Mouse (Mus musculus) lung, postnatal 10 days (tissue): ENCODE results near the gene Rwdd1.
"Not testable (repeated sequence)": the region's sequence is repeated elsewhere in the genome, so short reads cannot be mapped to it uniquely, and the experiment has no call there.

ENCODE experiments used
- DNase-seq: peaks from one replicate; pipeline ENCODE4 v3.0.0; 2021

Rwdd1 gene

DNA sequence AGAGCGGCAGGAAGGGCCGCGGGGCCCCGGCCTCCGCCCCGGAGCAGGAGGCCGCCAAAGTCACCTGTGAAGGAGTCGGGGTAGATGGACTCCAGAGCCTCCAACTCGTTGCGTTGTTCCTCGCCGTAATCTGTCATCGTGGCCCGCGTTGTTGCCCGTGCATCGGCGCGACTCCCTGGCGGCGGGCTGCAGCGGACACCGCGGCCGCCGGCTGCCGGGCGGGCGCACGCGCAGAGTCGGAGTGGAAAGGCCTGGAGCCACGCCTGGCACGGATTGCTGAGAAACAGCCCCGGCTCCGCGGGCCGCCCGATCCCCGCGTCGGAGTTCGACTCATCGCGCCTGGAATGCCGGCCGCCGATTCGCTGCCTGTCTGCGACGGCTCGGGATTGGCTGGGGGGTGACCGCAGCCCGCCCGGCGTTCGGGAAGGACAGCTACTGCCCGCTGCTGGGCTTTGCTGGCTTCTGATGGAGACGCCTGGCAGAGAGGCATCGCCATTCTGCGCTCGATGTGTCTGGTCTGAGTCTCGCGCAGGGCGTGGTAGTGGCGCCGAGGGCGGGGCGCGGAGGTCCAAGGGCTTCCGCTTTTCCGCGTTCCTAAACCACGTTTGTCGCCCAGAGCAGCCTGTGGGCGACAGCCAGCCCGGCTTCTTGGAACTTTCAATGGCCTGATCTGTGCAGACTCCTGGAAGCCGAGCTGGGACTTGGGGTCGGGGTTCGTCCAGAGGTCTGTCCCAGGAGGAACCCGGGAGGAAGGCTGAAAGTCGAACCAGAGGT is at the start of gene Rwdd1:
Rwdd1 (minus strand) TSS at position 323 of the 774 bp plus-strand sequence.
- peak; percentile 99 for DNase-seq

DNA sequence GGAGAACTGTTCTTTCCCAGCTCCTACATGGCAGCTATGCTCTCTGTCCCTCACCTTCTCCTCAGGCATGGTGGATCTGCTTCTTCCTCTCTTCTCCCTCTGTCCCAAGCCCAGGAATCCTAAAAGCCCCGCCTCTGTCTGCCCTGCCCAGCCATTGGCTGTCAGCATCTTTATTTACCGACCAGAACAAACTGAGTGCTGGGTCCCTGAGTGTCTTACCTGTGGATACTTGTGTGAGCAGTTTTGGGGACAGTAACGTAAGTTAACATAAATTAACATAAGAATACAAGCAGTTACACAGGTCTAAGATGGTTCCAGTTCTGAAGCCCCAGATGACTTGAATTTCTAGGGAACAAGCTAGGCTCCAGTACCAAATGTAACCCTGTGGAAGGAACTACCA is 47.2 kb upstream of the Rwdd1 start:
- DNase-seq: no peak

DNA sequence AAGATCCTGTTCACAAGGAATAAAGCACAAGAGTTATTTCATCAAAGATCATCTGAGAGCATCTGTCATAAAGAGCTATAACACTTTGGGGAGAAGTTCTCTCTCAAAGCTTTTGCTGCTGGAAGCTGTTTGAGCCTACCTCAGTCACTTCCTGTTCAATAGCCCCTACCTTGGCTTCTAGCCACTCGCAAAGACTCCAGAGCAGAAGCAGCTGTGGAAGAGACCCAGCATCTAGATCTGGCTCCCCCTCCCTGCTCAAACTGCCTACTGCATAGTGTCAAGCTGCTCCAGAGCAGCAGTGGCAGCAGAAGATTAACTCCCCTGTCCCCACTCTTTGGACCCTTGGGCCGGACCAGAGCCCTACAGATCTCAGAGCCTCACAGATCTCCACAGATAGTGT is 34.6 kb upstream of the Rwdd1 start:
- no peak for DNase-seq

DNA sequence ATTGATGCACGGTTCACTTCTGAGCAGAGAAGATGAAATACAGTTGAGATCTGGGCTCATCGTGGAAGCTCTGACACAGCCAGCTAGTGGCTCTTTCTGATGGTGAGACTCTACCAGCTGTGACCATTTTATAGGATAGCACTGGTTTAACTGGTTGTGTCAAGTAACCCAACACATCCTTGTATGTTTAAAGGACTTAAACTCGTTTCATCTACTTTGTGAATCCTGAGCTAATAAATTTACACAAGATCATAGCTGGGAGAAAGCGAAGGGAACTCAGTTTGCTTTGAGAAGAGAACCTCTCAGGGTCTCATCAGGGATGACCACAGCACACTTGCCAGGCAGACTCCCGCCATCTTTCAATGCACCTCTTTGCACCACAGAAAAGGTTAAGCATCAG is 24.8 kb upstream of the Rwdd1 start, which contains the start of gene Calhm4:
Calhm4 (minus strand) TSS at position 101 of the 400 bp plus-strand sequence.
- DNase-seq: no peak

DNA sequence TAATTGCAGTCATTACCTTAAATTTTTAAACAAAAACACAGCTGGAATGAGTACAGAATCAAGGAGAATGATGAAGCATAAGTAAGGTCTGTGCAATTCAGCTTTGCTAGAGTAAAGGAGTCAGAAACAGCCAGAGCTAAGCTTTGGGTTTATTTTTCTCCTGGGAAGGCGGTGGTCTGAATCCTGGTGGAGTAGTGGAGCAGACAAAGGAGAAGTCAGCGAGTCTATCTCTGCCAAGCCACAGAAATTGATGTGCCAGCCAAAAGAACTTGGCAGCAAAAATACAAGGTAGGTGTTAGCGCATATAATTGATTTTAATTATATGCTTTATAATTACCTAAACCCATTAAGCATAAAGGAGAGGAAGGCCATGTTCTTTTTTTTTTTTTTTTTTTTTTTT is 18.0 kb upstream of the Rwdd1 start, which contains the start of gene Trappc3l:
Trappc3l (plus strand) TSS at position 197 of the 400 bp plus-strand sequence.
- no peak for DNase-seq

DNA sequence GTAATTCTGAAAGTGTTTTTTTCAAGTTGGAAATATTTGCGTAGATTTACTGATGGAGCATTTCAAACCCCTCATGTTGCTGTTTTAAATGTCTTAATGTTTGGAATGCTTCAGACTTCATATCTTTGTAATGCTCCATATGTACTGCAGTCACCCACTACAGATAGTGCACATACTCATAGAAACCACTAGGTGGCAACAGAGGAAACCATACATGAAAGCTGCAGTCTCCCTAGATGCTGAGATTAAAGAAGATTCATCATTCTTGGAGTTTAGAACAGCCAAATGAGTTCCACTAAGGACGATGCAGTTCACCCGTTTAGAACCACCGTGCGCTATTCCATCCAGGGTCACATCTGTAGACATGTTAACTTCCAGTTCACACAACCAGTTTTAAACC is 17.2 kb upstream of the Rwdd1 start:
- DNase-seq: peak; percentile 9

DNA sequence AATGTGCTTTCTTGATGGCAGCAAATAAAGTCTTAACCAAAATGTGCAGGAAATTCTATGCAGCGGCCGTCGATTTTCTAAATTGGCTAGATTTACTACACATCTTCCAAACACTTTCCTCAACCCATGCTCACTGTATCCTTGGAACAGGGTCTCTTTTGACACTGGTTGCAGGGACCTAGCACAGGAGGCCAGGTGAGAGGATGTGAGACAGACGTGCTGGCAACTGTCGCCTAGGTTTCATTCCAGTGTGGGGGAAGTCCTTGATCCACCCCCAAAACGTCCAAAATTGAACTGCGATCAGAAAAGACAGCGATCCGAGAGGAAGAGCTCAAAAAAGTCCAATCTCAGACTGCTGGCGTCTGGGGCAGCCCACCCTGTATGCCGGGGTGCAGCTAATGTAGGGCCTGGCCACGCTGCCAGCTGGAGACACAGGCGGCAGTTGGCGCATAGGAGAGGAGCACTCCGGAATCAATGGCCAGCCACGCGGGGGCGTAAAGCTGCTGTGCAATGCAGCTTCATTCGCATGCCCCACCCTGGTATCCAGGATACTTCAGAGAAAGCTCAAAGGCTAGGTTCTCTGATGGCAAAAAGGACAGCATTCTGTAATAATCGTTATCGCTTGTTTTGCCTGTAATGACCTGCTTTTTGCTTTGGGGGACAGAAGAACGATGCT is 14.3 kb upstream of the Rwdd1 start:
- DNase-seq: peak; percentile 91

DNA sequence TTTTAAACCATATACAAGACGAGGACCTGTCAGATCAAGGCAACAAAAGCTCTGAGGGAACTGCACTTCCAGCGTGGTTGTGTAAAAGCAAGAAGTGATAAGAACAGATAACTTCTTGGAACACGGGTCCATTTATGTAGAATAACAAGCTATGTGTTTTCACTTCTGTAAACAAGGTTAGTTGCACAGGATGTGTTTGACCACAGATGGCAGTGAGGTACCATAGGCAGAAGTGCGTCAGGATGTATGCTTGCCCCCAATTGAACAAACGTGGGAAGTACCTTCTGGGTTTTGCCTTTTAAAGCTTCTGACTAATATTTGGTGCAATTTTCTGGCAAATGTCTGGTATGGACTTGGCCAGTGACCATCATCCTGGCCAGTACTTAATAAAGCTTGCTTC is 10.9 kb upstream of the Rwdd1 start:
- DNase-seq: no peak

DNA sequence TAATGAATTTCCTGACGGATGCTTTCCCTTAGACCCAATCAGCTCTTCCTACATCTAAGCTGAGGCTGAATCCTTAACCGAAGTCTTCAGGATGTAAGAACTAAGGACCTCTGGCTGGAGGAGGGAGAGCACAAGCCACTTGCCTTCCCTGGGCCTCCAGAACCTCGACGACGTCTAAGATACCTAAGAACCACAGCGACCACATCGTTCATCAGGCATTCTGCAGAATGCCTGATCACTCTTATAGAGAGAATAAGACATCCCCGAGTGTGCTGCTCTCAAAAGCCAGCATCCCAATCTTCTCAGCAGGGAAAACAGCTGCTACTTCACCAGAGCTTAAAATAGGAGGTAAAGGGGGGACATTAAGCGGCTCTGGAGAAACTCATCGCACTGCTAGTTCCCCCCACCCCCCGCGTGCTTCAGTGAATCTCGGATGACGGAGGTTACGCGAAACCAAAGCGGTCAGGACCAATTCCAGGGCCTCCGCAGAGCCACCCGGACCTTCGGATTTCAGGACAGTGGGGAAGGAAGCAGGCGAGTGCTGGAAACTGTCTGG is 600 bp downstream of the Rwdd1 start:
- DNase-seq: no peak

DNA sequence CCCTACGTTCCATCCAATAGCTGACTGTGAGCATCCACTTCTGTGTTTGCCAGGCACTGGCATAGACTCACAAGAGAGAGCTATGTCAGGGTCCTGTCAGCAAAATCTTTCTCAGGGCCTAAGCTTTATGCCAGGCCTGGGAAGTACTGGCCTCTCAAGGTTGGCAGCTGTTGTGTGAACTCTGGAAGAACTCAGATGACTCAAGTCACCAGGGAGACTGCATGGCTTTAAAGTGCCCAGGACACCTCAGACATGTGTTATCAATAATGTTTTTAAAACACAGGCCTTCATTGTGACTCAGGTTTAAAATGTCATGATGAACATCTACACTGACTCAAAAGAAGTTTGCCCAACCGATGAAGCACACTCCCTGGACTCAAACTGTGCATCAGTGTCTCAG is 6.2 kb downstream of the Rwdd1 start:
- no peak for DNase-seq

DNA sequence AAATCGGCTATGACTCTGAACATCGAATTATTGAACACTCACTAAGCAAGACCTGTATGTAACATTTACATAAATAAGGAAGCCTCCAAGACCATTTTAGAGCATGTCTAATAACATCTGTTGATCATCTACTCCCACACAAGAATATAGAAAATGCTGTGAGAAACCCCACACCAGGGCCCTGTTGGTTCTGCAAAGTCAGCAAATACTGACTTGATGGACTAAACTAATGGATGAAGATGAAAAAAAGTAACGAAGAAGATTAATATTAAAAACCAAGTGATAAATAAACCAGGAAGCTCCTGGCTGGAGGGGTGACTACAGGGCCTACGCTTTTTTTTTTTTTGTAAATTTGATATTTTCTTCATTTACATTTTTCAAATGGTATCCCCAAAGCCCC is 6.8 kb downstream of the Rwdd1 start:
- no peak for DNase-seq

DNA sequence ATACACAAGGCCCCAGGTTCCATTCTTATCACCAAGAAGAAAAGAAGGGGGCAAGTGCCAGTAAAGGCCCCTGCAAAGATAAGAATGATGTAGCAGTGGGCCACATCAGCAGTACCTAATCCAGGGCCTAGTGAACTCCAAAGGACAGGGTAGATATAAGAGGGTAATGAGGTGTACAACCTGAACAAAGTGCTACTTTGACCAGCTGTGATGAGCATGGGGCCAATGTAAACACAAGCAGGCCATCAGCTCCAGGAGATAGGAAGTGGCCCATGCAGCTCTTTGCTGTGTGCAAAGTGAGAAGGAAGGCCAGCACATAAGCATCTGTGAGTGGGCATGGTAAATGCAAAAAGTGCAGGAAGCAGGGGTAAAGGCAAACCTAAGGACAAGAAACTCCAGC is 21.0 kb downstream of the Rwdd1 start:
- DNase-seq: no peak

DNA sequence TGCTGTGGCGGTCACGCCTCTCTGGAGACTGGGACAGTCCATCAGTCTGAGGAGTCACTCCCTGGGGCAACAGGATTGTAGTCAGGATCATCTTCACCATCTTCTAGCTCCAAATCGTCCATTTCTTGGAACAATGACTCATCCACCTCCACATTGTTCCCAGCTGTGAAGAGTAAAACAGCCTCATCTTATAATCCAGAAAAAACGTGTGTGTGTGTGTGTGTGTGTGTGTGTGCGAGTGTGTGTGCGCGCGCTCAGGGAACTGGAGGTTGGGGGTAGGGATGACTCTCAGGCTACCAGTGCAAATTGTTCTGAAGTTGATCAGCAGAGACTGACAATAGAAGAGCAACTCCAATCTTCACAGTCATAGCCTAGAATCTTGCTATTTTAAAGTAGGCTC is 22.7 kb downstream of the Rwdd1 start:
- not testable (repeated sequence) for DNase-seq

DNA sequence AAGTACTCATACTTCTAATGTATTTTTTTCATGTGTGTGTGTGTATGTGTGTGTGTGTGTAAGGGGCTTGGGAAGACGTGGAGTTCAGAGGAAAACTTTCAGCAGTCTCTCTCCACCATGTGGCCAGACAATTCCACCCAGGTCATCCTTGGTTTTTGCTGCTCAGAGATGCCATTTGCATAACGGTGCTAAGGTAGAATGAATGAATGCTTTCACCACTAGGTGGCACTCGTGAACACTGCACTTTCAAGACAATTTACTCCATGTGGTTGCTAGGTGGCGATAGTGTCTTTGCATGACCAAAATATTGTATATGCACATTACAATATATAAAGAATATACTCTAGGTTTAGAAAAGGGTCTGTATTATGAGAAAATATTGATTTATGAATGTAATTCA is 32.7 kb downstream of the Rwdd1 start:
- DNase-seq: peak; percentile 79

DNA sequence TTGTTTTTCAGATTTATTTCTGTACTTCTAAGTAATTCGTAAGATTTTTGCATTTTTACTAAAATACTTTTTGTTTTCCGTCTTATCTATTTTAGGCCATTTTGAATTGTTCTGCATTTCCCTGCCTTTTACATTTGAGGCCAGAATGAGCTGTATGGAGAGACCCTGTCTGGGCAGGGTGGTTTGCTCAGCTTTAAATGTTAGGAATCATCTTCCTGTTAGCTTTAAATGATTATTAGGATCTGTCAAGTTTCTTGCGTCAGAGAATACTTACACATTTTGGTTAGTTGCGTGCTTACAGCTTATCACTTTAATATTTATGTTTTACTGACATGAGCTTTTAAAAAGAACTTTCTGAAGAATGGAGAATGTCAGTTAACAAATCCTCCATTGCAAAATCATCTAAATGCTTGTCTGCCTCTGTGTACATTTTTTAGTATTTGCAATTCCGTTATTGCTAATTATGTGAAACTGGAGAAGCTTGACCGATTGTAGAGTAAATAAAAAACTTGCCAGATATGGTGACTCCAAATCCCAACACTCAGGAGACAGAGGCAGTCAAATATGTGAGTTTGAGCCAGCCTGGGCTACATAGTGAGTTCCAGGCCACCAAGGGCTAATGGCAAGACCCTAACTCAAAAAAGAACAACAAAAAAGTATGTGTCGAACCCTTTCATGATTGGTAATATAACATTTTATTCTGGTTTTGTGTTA is 44.5 kb downstream of the Rwdd1 start:
- DNase-seq: no peak

DNA sequence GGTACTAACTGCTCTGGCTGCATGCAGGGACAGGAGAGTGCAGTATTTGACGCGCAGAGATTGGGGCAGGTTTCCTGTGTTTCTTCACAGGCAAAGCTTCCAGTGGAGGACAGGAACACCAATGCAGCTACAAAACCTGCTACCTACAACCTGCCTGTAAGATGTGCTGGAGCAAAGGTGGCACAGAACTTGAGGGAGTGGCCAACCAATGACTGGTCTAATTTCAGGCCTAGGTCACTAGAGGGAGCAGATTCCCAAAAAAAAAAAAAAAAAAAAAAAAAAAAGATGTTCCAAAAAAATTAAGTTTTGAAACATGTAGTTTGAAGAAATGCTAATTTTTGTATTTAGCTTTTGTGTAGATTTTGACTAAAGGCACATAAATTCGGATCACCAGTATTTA is 66.9 kb downstream of the Rwdd1 start:
- DNase-seq: no peak

DNA sequence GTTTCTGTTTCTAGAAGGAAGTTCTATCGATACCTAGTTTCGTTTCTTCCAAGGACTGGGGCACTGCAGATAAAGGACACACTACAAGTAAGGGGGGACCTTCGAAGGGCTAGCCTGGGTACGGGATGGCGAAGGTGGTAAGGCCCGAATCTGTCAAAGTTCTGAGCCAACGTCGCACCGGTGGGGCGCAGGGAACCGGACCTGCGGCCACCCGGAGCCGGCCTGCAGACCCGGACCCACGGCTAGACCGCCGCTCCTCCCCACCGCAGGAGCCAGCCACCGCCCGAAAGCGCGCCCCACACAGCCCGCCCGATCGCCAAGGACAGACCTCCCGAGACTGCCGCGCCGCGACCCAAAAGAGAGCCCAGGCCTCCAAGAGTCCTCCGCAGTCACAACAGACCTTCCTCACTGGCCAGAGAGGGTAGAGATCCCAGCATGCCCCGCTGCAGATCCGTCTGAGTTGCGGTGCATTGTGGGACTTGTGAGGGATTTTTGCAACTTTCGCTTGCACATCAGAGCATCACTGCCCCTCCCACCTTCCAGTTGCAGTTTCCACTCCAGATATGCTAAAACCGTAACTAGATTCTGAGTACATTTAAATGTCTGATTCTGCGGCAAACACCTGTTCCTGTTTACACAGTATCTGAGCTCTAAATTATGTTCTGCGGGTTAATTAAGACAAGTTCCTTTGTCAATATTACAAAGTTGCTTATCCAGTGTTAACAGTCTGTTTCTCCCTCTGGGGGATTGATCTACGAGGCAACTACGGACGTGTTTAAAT is 68.4 kb downstream of the Rwdd1 start, which contains the start of gene Zup1:
Zup1 (minus strand) TSS at position 467 of the 781 bp plus-strand sequence.
- peak; percentile 94 for DNase-seq
